Mouse (Mus musculus): ENCODE data around the gene Cfap20.

The Cfap20 gene

GRCm38 (mm10) chr8:95376309-95376999, 58.2 kb downstream of the Cfap20 start:
- in situ Hi-C loops (cut with MboI, MseI) = no loop called here

- in situ Hi-C loops (cut with MboI, MseI) = no loop called here
Observed at GRCm38 (mm10) chr8:95375374-95375930, 59.2 kb downstream of the Cfap20 start.

- in situ Hi-C loops (cut with MboI, MseI) = no loop called here
Observed at GRCm38 (mm10) chr8:95374429-95374828, 60.2 kb downstream of the Cfap20 start.

- in situ Hi-C loops (cut with MboI, MseI) = no loop called here
Observed at GRCm38 (mm10) chr8:95373389-95374002, 61.2 kb downstream of the Cfap20 start.
